Mouse (Mus musculus) adrenal gland, adult 2 months (tissue): ENCODE results near the gene Rab10. TPM values are rescaled to one million over a fixed set of nuclear protein-coding genes. Genes with fewer than 3 reads are reported as not detected.
A peak's percentile ranks its signal among the peaks of the same experiment; 100 is the strongest.
"Not testable (repeated sequence)": the region's sequence is repeated elsewhere in the genome, so short reads cannot be mapped to it uniquely, and the experiment has no call there.

Experiments used
- DNase-seq: peaks from one replicate; pipeline ENCODE4 v3.0.0; 2021
- long read RNA-seq: library from polyadenylated mRNA; stranded (forward); transcript quantifications from one replicate; pipeline ENCODE4 v2.0.0, GENCODE M21; 2021
- polyA plus RNA-seq: library from polyadenylated mRNA; depleted of rRNA; stranded (reverse); fragments of >200 nt; gene quantifications from 2 replicates; pipeline ENCODE4 v1.2.3, GENCODE M21; 2012; rRNA removed
- total RNA-seq, 2 experiments: library from RNA; stranded (reverse); gene quantifications; 2 replicates each; pipeline ENCODE4 v1.2.3; 2021

Rab10 gene
- total RNA-seq (100 to 1,000 TPM; 195 to 206 TPM), polyA plus RNA-seq (60.6 and 65.6 TPM in 2 replicates)
- long read RNA-seq, transcript Rab10-201 (6 exons, 3,513 nt), result major isoform, 183 of 195 reads
- long read RNA-seq, partial matches to known transcripts, result 3 of 195 reads
- long read RNA-seq, other reads (novel, unspliced or antisense), result 9 of 195 reads

DNA sequence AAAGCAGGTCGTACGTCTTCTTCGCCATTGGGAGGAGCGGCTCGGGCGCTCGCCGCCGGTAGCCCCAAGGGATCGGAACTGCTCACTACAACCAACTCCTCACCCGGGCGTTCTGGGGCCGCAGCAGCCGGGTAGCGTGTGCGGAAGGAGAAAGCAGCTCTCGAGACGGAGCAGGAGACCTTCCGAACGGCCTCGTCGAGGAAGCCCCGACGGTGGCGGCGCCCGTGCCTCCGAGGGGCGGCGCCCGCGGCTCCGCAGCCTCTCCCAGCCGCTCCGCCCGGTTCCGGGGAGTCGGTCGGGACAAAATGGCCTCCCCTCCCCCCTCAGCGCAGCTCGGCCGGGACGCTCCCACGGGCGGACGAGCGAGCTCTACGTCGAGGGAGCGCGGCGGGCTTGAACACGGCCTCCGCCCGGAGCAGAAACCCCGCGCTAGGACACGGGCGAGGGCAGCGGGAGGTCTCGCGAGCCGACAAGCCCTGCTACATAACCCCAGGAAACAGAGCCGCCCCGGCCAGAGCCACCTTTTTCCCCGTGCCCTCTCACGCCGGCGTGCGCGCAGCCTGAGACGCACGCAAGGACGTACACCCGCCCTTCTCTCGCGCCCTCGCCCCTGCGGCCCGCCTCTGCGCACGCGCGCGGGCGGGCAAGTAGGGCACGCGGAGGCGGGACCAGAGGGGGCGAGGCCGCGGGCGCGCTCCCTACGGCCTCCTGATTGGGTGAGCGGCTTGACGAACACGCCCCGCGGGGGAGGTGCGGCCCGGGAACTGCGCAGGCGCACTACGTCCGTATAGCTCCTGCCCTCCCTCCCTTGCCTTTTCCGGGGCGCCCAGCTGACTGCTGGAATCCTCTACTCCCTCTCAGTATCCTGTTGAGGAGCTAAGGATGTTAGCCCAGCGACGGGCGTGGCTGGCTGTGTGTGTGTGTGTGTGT, at the start of gene Rab10:
Rab10 (minus strand) TSS at position 579 of the 930 bp plus-strand sequence.
- DNase-seq, result peak; percentile 100

DNA sequence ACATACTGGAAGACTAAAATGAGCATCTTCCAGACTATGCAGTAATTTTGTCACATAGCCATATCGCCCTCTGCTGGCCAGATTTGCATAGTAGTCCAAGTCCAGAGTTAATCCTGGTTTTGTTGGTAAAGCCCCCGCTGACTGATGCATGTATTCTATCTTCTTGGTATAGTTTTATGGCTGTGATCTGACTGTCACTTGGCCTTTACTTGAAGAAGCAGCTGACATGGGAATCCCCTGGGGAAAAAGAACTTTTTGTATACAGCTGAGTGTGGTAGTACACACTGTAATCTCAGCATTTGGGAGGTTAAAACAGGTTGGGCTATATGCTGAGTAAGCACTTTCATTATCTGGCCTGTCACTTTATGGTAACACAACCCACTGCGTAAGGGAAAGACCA, 49.5 kb upstream of the Rab10 start:
- peak; percentile 76 for DNase-seq

DNA sequence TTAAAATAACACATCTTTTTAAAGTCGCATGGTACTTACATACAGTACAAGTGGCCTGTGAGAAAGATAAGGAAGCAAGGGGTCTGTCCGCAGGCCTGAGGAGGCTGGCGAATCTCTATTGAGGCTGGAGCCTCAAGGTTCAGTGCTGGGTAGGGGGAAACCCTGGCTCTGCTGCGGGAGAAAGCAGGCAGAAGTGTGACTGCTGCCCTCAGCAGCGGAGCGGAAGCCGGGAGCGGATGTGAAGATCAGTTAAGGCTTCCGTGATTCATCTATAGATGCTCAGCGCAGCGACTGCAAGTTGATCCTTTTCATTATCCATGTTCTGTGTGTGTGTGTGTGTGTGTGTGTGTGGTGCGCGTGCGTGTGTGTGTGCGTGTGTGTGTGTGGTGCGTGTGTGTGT, 47.1 kb upstream of the Rab10 start:
- no peak for DNase-seq

GRCm38 (mm10) chr12:3355068-3355467, 45.3 kb upstream of the Rab10 start:
- DNase-seq, result no peak

GRCm38 (mm10) chr12:3352216-3352615, 42.4 kb upstream of the Rab10 start:
- DNase-seq, result no peak

DNA sequence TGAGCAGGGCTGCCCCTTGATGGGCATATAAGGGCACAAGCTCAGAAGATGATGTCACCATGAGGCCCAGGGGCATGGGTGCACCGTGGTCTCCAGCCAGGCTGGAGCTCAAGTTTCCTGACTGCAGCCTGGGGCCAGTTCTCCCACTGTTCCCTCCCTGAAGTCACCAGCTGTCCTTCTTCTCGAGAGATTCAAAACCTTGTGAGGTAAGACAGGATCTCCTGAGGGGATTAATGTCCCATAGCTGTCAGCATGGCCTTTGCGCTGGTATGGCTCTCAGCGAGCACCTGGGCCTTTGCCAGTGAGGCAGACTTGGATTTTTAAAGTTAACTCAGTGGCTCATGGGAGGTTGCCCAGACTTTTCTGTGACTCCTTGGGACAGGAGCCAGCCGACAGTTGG, 40.4 kb upstream of the Rab10 start:
- peak; percentile 72 for DNase-seq

- DNase-seq, result peak; percentile 27
These were observed 39.6 kb upstream of the Rab10 start for GRCm38 (mm10) chr12:3349387-3349786.

DNA sequence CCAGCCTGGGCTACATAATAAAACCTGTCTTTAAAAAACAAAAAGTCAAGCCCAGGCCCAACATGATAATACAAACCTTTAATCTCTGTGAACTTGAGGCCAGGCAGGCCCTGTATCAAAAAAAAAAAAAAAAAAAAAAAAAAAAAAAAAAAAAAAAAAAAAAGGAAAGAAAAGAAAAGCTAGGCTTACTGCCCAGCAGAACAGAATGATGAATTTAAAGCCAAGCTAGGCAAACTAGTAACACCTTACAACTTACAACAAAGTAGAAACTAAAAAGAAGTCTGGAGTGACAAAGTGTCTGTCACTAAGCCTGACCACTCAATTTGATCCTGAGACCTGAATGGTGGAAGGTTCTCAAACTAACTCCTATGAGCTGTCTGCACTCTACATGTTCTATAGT, 37.9 kb upstream of the Rab10 start:
- no peak for DNase-seq

- no peak for DNase-seq
These were observed 35.3 kb upstream of the Rab10 start for GRCm38 (mm10) chr12:3345038-3345437.

DNA sequence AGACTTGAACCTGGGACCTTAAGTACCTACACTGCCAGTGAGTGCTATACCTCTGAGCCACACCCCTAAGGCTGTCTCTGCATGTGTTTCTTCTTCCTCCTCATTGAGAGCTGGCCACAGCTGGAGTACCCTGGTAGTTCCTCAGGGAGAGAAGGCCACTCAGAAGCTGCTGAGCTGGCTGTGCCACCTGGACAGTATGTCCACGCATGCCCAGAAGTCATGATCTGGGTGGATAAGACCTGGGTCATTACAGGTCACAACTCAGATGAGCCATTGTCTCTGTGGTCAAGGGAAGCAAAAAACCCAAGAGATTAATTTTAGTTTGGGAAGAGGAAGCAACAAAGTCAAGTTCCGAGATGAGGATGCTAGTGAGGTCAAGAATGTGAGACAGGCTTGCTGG, 34.4 kb upstream of the Rab10 start:
- DNase-seq, result no peak

DNA sequence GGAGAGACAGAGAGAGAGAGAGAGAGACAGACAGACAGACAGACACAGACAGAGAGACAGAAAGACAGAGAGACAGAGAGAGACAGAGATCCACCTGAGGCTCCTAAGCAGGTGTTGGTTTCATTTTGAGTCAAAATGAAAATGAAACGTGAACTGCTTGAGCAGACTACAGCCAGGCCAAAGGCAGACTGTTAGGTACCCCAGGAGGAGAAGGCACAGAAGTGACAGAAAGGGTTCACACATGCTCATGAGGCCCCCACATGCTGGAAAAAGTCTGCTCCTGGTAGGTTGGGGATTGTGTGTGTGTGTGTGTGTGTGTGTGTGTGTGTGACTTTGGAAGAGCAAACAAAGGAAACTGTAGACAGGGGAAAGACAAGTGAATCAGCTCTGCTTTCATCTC, 29.2 kb upstream of the Rab10 start:
- DNase-seq, result no peak

GRCm38 (mm10) chr12:3329677-3330076, 19.9 kb upstream of the Rab10 start:
- DNase-seq, result no peak

- DNase-seq, result no peak
These were observed 15.5 kb upstream of the Rab10 start for GRCm38 (mm10) chr12:3325232-3325631.

GRCm38 (mm10) chr12:3323241-3323640, 13.5 kb upstream of the Rab10 start:
- peak; percentile 80 for DNase-seq

DNA sequence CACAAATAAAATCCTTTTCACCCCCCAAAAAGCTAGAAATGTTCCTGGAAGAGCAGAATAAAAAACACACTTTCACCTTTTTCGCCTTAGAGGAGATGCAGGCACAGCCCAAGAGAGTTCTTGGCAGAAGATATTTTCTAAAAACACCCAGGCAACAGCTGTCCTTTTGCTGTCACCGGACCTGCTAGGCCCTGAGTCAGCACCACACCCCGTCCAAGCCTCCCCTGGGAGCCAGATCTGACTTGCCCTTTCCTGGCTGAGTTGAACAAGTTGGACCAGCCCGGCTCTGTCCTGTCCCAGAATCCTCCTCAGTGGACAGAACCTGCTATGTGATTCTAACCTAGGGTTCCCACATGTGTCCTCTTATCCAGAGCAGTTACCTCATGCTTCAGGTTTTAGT, 9.6 kb upstream of the Rab10 start:
- DNase-seq, result peak; percentile 54

- no peak for DNase-seq
These were observed 7.2 kb upstream of the Rab10 start for GRCm38 (mm10) chr12:3316937-3317336.

DNA sequence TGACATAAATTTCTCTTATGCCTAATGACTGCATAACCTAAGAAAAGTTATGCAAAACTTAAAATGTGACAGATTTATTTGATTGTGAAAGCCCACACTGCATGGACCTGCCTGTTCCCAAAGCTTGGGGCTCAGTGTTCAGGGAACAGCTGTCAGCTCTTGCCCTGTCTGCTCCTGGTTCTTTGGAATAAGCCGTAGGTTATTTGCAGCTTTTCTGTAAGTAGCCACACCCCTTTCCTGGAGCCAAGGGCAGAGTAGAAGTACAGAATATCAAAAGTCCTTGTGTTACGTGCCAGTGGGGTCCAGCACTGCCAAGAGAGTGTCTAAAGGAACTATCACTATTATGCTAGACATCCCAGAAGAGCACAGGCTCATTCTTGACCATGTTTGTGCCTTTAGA, 6.3 kb upstream of the Rab10 start:
- DNase-seq, result peak; percentile 64

DNA sequence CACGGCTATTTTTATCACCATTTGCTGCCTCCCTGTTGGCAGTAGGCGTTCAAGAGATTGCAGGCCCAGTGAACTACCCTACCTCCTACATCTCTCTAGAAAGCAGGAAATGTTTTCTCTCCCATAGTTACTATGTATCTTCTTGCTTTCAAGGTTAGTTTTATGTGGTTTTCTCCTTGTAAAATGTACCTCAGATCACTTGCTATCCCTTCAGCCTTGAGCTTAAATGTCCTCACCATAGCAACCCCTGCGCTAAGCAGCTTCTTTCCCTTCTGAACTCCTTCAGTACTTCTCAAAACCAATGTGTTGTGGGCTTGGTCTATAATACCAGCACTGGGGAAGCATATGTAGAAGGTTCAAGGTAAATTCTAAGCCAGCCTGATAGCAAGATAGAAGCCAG, 3.1 kb upstream of the Rab10 start:
- DNase-seq, result no peak

DNA sequence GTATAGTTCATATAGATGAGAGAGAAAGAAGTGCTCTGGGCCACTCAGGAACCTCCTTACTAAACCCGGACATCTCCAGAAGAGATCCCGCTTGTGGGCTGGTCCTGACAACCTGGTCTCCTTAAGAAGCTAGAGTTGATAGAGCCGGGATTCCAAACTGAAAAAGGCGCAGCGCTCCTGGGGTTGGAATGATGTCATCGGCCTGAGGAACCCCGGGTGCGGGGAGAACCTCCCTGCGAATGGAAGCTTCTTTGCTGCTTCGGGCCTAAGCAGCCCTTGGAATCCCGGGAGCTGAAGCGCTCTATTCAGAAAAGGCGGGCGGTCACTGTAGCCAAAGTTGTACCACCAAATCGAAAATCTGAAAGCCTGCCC, 538 bp upstream of the Rab10 start:
- no peak for DNase-seq

- peak; percentile 46 for DNase-seq
These were observed 1.1 kb downstream of the Rab10 start for GRCm38 (mm10) chr12:3308541-3309241.

GRCm38 (mm10) chr12:3307587-3307986, 2.2 kb downstream of the Rab10 start:
- no peak for DNase-seq

DNA sequence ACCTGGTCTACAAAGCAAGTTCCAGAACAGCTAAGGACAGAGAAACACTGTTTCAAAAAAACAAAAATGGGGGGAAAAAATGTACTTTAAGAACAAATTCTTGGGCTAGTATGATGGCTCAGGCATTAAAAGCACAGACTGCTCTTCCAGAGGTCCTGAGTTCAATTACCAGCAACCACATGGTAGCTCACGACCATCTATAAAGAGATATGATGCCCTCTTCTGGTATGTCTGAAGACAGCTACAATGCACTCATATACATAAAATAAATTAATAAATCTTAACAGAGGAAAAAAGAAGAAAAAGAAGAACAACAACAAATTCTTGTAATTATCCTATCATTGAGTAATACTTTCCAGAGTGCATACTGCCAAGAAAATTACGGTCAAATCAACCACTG, 4.5 kb downstream of the Rab10 start:
- DNase-seq, result no peak

DNA sequence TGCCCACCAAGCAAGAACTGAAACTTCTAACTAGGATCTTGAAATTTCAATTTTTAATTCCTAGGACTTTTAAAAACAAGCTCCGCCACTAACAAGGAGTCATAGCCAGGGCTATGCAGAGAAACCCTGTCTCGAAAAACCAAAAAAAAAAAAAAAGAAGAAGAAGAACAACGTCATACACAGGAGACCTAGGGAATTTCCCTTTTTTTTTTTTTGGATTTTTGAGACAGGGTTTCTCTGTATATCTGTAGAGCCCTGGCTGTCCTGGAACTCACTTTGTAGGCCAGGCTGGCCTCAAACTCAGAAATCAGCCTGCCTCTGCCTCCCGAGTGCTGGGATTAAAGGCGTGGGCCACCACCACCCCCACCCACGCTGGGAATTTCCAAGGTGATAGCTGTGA, 12.1 kb downstream of the Rab10 start:
- DNase-seq, result not testable (repeated sequence)
